ENCODE assay signal across 11 mouse cellular contexts in the genomic region with DNA sequence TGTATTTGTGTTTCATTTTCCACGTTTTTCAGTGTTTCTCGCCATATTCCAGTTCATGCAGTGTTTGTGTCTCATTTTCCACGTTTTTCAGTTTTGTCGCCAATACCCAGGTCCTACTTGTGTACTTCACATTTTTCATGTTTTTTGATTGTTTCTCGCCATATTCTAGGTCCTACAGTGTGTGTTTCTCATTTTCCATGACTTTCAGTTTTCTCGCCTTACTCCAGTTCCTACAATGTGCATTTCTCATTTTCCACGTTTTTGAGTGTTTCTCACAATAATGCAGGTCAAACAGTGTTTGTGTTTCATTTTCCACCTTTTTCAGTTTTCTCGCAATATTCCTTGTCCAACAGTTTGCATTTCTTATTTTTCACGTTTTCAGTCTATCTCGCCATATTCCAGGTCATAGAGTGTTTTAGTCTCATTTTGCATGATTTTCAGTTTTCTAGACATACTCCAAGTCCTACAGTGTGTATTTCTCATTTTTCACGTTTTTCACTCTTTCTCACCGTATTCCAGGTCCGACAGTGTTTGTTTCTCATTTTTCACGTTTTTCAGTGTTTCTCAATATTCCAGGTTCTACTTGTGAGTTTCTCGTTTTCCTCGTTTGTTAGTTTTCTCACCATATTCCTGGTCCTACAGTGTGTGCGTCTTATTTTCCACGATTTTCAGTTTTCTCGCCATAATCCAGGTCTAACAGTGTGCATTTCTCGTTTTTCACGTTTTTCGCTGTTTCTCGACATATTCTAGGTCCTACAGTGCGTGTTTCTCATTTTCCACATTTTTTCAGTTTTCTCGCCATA.
DNase-seq lines count a peak whose midpoint lies in the region; ATAC-seq lines count a peak whose summit lies in the region.
"Had no signal": no experiment of that assay in that cellular context is flagged by ENCODE, and none has a peak within 500 bp of the region (broad histone marks: within the 10 kb centered on the region; RNA-seq: fewer than 3 reads in every experiment).

No protein-coding gene starts in this region.

- peak; percentile 24 for DNase-seq in thymus, postnatal 0 days (ENCODE audit: low spot score)
- no peak for DNase-seq in thymus, adult 18-20 months
- peak; percentile 26 for DNase-seq in hindbrain, embryonic 11.5 days (ENCODE audit: low spot score)
- DNase-seq in cerebellum, postnatal 14 days = no peak
- no peak for DNase-seq in thymus, postnatal 36 days
- DNase-seq: kidney, adult 11 months; right cerebral cortex, postnatal 25 days had no signal

- H3K9ac ChIP-seq in intestine, embryonic 15.5 days = no peak overlapping the region
- no peak overlapping the region for H3K9ac ChIP-seq in intestine, embryonic 16.5 days (ENCODE audit: low read depth, low read length)
- H3K9ac ChIP-seq in hindbrain, embryonic 11.5 days (ENCODE audit: low read depth, low read length) = no peak overlapping the region
- H3K9ac ChIP-seq: limb, embryonic 12.5 days had no signal

- H3K27ac ChIP-seq in intestine, embryonic 15.5 days = no peak overlapping the region
- H3K27ac ChIP-seq in intestine, embryonic 16.5 days (ENCODE audit: low read length) = no peak overlapping the region
- no peak overlapping the region for H3K27ac ChIP-seq in hindbrain, embryonic 11.5 days (ENCODE audit: low read depth, low read length)
- H3K27ac ChIP-seq: limb, embryonic 12.5 days had no signal

- H3K9me3 ChIP-seq in intestine, embryonic 15.5 days = peaks cover 17% of the 10 kb centered on the region
- peaks cover 24% of the 10 kb centered on the region for H3K9me3 ChIP-seq in intestine, embryonic 16.5 days (ENCODE audit: control insufficient read depth, low read length)
- H3K9me3 ChIP-seq in hindbrain, embryonic 11.5 days (ENCODE audit: control insufficient read depth, low read length) = peaks cover 25% of the 10 kb centered on the region

- H3K4me2 ChIP-seq in intestine, embryonic 15.5 days (replicated peaks) = no peak overlapping the region
- no peak overlapping the region for H3K4me2 ChIP-seq in intestine, embryonic 16.5 days (ENCODE audit: low read depth, low read length)
- no peak overlapping the region for H3K4me2 ChIP-seq in hindbrain, embryonic 11.5 days (replicated peaks; ENCODE audit: low read depth, low read length)
- H3K4me2 ChIP-seq: limb, embryonic 12.5 days had no signal

- WGBS in intestine, embryonic 15.5 days = 74% methylated on average over 25 of the region's 25 CpGs
- 82% methylated on average over 25 of the region's 25 CpGs for WGBS in intestine, embryonic 16.5 days
- WGBS in hindbrain, embryonic 11.5 days = 84% methylated on average over 25 of the region's 25 CpGs

- no peaks in the 10 kb centered on the region for H3K36me3 ChIP-seq in intestine, embryonic 15.5 days
- no peaks in the 10 kb centered on the region for H3K36me3 ChIP-seq in intestine, embryonic 16.5 days (ENCODE audit: control insufficient read depth, insufficient read depth, low read length)
- H3K36me3 ChIP-seq in hindbrain, embryonic 11.5 days (ENCODE audit: control insufficient read depth, insufficient read depth, low read length) = no peaks in the 10 kb centered on the region
- H3K36me3 ChIP-seq: limb, embryonic 12.5 days had no signal

- 0 out of 2 replicates have a peak, but pooled peaks have one; percentile 28 for ATAC-seq in intestine, embryonic 15.5 days
- no peak for ATAC-seq in intestine, embryonic 16.5 days
- peak; percentile 71; the same call in 1 of the 2 replicates for ATAC-seq in hindbrain, embryonic 11.5 days (ENCODE audit: low FRiP score)
- ATAC-seq: activated CD4-positive, CD25-positive, alpha-beta regulatory T cell, adult 4 months had no signal

- H3K4me1 ChIP-seq in intestine, embryonic 15.5 days (replicated peaks) = no peaks in the 10 kb centered on the region
- H3K4me1 ChIP-seq in intestine, embryonic 16.5 days (ENCODE audit: control insufficient read depth, insufficient read depth, low read length) = no peaks in the 10 kb centered on the region
- no peaks in the 10 kb centered on the region for H3K4me1 ChIP-seq in hindbrain, embryonic 11.5 days (replicated peaks; ENCODE audit: control insufficient read depth, insufficient read depth, low read length)
- H3K4me1 ChIP-seq: limb, embryonic 12.5 days had no signal

- H3K27me3 ChIP-seq in intestine, embryonic 15.5 days (replicated peaks) = no peaks in the 10 kb centered on the region
- no peaks in the 10 kb centered on the region for H3K27me3 ChIP-seq in intestine, embryonic 16.5 days (replicated peaks; ENCODE audit: control insufficient read depth, insufficient read depth, low read length)
- H3K27me3 ChIP-seq in hindbrain, embryonic 11.5 days (ENCODE audit: control insufficient read depth, insufficient read depth, low read length) = no peaks in the 10 kb centered on the region
- H3K27me3 ChIP-seq: limb, embryonic 12.5 days had no signal

- H3K4me3 ChIP-seq in intestine, embryonic 15.5 days (replicated peaks) = no peak overlapping the region
- no peak overlapping the region for H3K4me3 ChIP-seq in intestine, embryonic 16.5 days (ENCODE audit: low read length)
- no peak overlapping the region for H3K4me3 ChIP-seq in hindbrain, embryonic 11.5 days (ENCODE audit: low read depth, low read length)
- H3K4me3 ChIP-seq: limb, embryonic 12.5 days had no signal

Comparison
In these comparisons a context has a peak if more than half of its experiments do, and no peak if none do; other contexts are left out.
1. DNase-seq: peak in thymus, postnatal 0 days (single experiment) and hindbrain, embryonic 11.5 days (single experiment); none in thymus, adult 18-20 months (0 of 2), cerebellum, postnatal 14 days (0 of 2) and thymus, postnatal 36 days (0 of 2).